Mouse (Mus musculus) G1E (cell line): Measurements from ENCODE around the gene Tet1. TPM values are rescaled to one million over a fixed set of nuclear protein-coding genes. Genes with fewer than 3 reads are reported as not detected.

Source experiments
- ATAC-seq: 2 replicates; pipeline ENCODE4 v1.8.0; 2016; ENCODE audit warnings: mild to moderate bottlenecking; ENCODE audit not compliant: insufficient number of reproducible peaks, poor library complexity, low FRiP score, severe bottlenecking; ENCODE audit errors: extremely low read depth
- DNase-seq: peaks from one replicate; pipeline ENCODE4 v3.0.0; 2012; ENCODE audit warnings: low spot score
- H3K27me3 ChIP-seq: 2 replicates; pipeline ENCODE4 v1.6.1; 2012; ENCODE audit warnings: mild to moderate bottlenecking, low read length, inconsistent platforms; ENCODE audit not compliant: insufficient read depth
- H3K36me3 ChIP-seq: replicated peaks from 2 replicates; pipeline ENCODE3; 2012; ENCODE audit warnings: mild to moderate bottlenecking, inconsistent platforms
- H3K4me1 ChIP-seq: 2 replicates; pipeline ENCODE4 v1.6.1; 2012; ENCODE audit warnings: low read depth, low read length, inconsistent platforms, mixed read lengths; ENCODE audit not compliant: insufficient read depth
- H3K4me3 ChIP-seq: 2 replicates; pipeline ENCODE4 v1.5.1; 2012; ENCODE audit warnings: low read depth, mild to moderate bottlenecking, inconsistent platforms, low read length, moderate library complexity, mixed read lengths
- H3K9me3 ChIP-seq: replicated peaks from 2 replicates; pipeline ENCODE4 v1.6.1; 2012; ENCODE audit warnings: inconsistent platforms
- CTCF ChIP-seq: IDR thresholded peaks from 2 replicates; pipeline ENCODE4 v1.5.1; 2012; ENCODE audit warnings: low read depth, low read length, inconsistent platforms, mixed read lengths
- GATA1 ChIP-seq: IDR thresholded peaks from 2 replicates; pipeline ENCODE4 v1.6.1; 2012; ENCODE audit warnings: borderline replicate concordance, low read length, inconsistent platforms, mixed read lengths
- GATA2 ChIP-seq: IDR thresholded peaks from 2 replicates; pipeline ENCODE4 v1.6.1; 2012; ENCODE audit warnings: low read depth, low read length, inconsistent platforms, borderline replicate concordance
- POLR2AphosphoS5 ChIP-seq: IDR thresholded peaks from 2 replicates; pipeline ENCODE4 v1.6.1; 2012; ENCODE audit warnings: low read depth, low read length, inconsistent platforms; ENCODE audit not compliant: insufficient replicate concordance
- TAL1 ChIP-seq: conservative IDR thresholded peaks from 2 replicates; pipeline ENCODE4 v1.6.1; 2012; ENCODE audit warnings: low read depth, low read length, inconsistent platforms, mixed read lengths
- polyA plus RNA-seq: library from polyadenylated mRNA; stranded (reverse); fragments of >175 nt; gene quantifications from 2 replicates; pipeline ENCODE4 v1.2.3, GENCODE M21; 2012
- total RNA-seq, 2 experiments: library from RNA; stranded (forward) in 1 of 2; stranded (reverse) in 1 of 2; fragments of 200-1000 nt in 1 of 2; fragments of >200 nt in 1 of 2; fragmentation: Nextera tagmentation in 1 of 2; gene quantifications; 2 replicates each; pipeline ENCODE4 v1.2.3; 2014 to 2017

Tet1 gene
- total and polyA plus RNA-seq, 3 experiments: 0.44 TPM; not detected in 2

- DNase-seq (no peak), ATAC-seq (no peak)
- no peaks in the 10 kb centered on the region for H3K36me3 ChIP-seq
- H3K4me1 ChIP-seq: no peaks in the 10 kb centered on the region
- H3K27me3 ChIP-seq: no peaks in the 10 kb centered on the region
- H3K9me3 ChIP-seq: no peaks in the 10 kb centered on the region
- no peak overlapping the region for H3K4me3 ChIP-seq
- TF ChIP-seq CTCF (no peak), GATA1 (no peak)
Measured at GRCm38 (mm10) chr10:62894447-62894846, 14.3 kb downstream of the Tet1 start.

- ATAC-seq: no peak
- TF ChIP-seq TAL1: no peak
- TF ChIP-seq CTCF: no peak
- TF ChIP-seq POLR2AphosphoS5: no peak
- no peak for TF ChIP-seq GATA2
- no peak for TF ChIP-seq GATA1
Measured at GRCm38 (mm10) chr10:62893356-62893884, 15.4 kb downstream of the Tet1 start.

GRCm38 (mm10) chr10:62892549-62893232, 16.1 kb downstream of the Tet1 start:
- H3K27me3 ChIP-seq: no peaks in the 10 kb centered on the region
- DNase-seq (no peak), ATAC-seq (no peak)
- no peaks in the 10 kb centered on the region for H3K9me3 ChIP-seq
- no peaks in the 10 kb centered on the region for H3K4me1 ChIP-seq
- no peak overlapping the region for H3K4me3 ChIP-seq
- TF ChIP-seq TAL1: no peak
- no peak for TF ChIP-seq POLR2AphosphoS5
- TF ChIP-seq CTCF: no peak
- TF ChIP-seq GATA1: no peak
- no peak for TF ChIP-seq GATA2
- no peaks in the 10 kb centered on the region for H3K36me3 ChIP-seq

More at GRCm38 (mm10) chr10:62893356-62893884, 15.4 kb downstream of the Tet1 start:
- no peaks in the 10 kb centered on the region for H3K36me3 ChIP-seq
- H3K27me3 ChIP-seq: no peaks in the 10 kb centered on the region
- no peaks in the 10 kb centered on the region for H3K4me1 ChIP-seq
- no peak overlapping the region for H3K4me3 ChIP-seq
- no peaks in the 10 kb centered on the region for H3K9me3 ChIP-seq
- DNase-seq: no peak

GRCm38 (mm10) chr10:62891025-62891424, 17.8 kb downstream of the Tet1 start:
- ATAC-seq: no peak
- TF ChIP-seq CTCF: no peak
- TF ChIP-seq TAL1: no peak
- TF ChIP-seq POLR2AphosphoS5: no peak
- no peak for TF ChIP-seq GATA2
- TF ChIP-seq GATA1: no peak
- DNase-seq: no peak

GRCm38 (mm10) chr10:62886799-62887591, 21.8 kb downstream of the Tet1 start:
- no peak for DNase-seq
- H3K27me3 ChIP-seq: peaks cover 16% of the 10 kb centered on the region
- no peaks in the 10 kb centered on the region for H3K4me1 ChIP-seq
- H3K36me3 ChIP-seq: no peaks in the 10 kb centered on the region
- H3K9me3 ChIP-seq: no peaks in the 10 kb centered on the region
- no peak overlapping the region for H3K4me3 ChIP-seq
- no peak for TF ChIP-seq TAL1
- no peak for TF ChIP-seq POLR2AphosphoS5
- TF ChIP-seq CTCF: no peak
- TF ChIP-seq GATA2: no peak
- no peak for TF ChIP-seq GATA1
- ATAC-seq: no peak

More at GRCm38 (mm10) chr10:62891025-62891424, 17.8 kb downstream of the Tet1 start:
- Histone ChIP-seq H3K27me3 (peaks cover 14% of the 10 kb centered on the region), H3K4me3 (no peak overlapping the region), H3K36me3 (no peaks in the 10 kb centered on the region), H3K4me1 (no peaks in the 10 kb centered on the region), H3K9me3 (no peaks in the 10 kb centered on the region)
